8 mouse cellular contexts compared by ENCODE assay signal in the genomic region with DNA sequence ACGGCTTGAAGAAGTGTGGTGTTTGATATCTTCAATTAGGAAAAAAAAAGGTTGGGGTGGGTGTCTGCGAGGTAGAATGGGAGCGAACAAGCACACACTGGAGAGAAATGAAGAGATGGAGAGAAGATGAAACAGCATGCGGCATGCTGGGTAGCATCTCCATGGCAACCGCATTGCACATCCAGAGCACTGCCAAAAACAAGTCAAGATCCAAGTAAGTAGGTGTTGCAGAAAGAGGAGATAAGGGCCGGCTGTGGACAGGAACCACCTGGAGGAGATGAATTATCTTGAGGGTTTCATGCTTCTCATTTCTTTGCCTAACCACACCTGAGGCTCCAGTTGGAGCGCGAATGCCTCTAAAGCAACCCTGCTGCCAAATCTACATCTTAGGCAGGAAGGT.
DNase-seq lines count a peak whose midpoint lies in the region; ATAC-seq and TF ChIP-seq lines count a peak whose summit lies in the region.
"Had no signal": no experiment of that assay in that cellular context is flagged by ENCODE, and none has a peak within 500 bp of the region (broad histone marks: within the 10 kb centered on the region; RNA-seq: fewer than 3 reads in every experiment).

No protein-coding gene starts in this region.

- peak; percentile 88 for ATAC-seq in lung, embryonic 14.5 days (ENCODE audit: insufficient read depth)
- peak; percentile 75 for ATAC-seq in hindbrain, embryonic 16.5 days

- TF ChIP-seq POLR2A in lung, adult 2 months (IDR thresholded peaks at IDR 0.05; ENCODE audit: borderline replicate concordance, extremely low read depth, low read depth, low read length) = no peak

- H3K9me3 ChIP-seq in lung, embryonic 14.5 days (ENCODE audit: low read depth, low read length) = no peaks in the 10 kb centered on the region
- H3K9me3 ChIP-seq in hindbrain, embryonic 16.5 days (ENCODE audit: control insufficient read depth, low read length) = no peaks in the 10 kb centered on the region

- H3K4me1 ChIP-seq in lung, embryonic 14.5 days (ENCODE audit: insufficient read depth) = no peaks in the 10 kb centered on the region
- no peaks in the 10 kb centered on the region for H3K4me1 ChIP-seq in lung, adult 2 months (ENCODE audit: control insufficient read depth, insufficient read depth, low read length)
- H3K4me1 ChIP-seq in hindbrain, embryonic 16.5 days (ENCODE audit: control insufficient read depth, insufficient read depth, low read depth, low read length) = peaks cover 21% of the 10 kb centered on the region

- 21% methylated on average over 8 of the region's 8 CpGs for WGBS in lung, embryonic 14.5 days
- WGBS in lung, adult 2 months = 33% methylated on average over 8 of the region's 8 CpGs
- 35% methylated on average over 8 of the region's 8 CpGs for WGBS in hindbrain, embryonic 16.5 days

- no peak overlapping the region for H3K9ac ChIP-seq in lung, embryonic 14.5 days
- no peak overlapping the region for H3K9ac ChIP-seq in hindbrain, embryonic 16.5 days (ENCODE audit: low read depth, low read length)

- H3K36me3 ChIP-seq in lung, embryonic 14.5 days (ENCODE audit: insufficient read depth) = no peaks in the 10 kb centered on the region
- H3K36me3 ChIP-seq in hindbrain, embryonic 16.5 days (ENCODE audit: control insufficient read depth, insufficient read depth, low read length) = no peaks in the 10 kb centered on the region

- no peak for TF ChIP-seq CTCF in lung, embryonic 14.5 days (IDR thresholded peaks at IDR 0.05; ENCODE audit: low read depth)
- TF ChIP-seq CTCF in lung, adult 2 months (IDR thresholded peaks at IDR 0.05; ENCODE audit: insufficient read depth, low read length) = no peak

- intact Hi-C loops in left cerebral cortex, postnatal 25 days (cut with DNase I) = no loop called here

- H3K27me3 ChIP-seq in lung, embryonic 14.5 days (ENCODE audit: insufficient read depth, low read length) = no peaks in the 10 kb centered on the region
- H3K27me3 ChIP-seq in hindbrain, embryonic 16.5 days (replicated peaks; ENCODE audit: control insufficient read depth, insufficient read depth, low read length) = no peaks in the 10 kb centered on the region

- H3K4me3 ChIP-seq in lung, embryonic 14.5 days (ENCODE audit: low read depth, low read length) = no peak overlapping the region
- H3K4me3 ChIP-seq in lung, adult 2 months (replicated peaks; ENCODE audit: extremely low read depth, low read depth, low read length) = no peak overlapping the region
- no peak overlapping the region for H3K4me3 ChIP-seq in hindbrain, embryonic 16.5 days (ENCODE audit: low read length)

- DNase-seq in lung, embryonic 14.5 days = peak; percentile 77
- DNase-seq in lung, adult 2 months = no peak
- DNase-seq in left cerebral cortex, postnatal 25 days (ENCODE audit: low spot score in 2 of 2) = peak; percentile 85 to 97
- peak; percentile 82 for DNase-seq in right cerebral cortex, postnatal 25 days
- DNase-seq in spleen, adult 12 weeks (ENCODE audit: low spot score) = no peak
- no peak for DNase-seq in thymus, postnatal 25 days
- DNase-seq: heart, postnatal 14 days had no signal

- no peak overlapping the region for H3K4me2 ChIP-seq in lung, embryonic 14.5 days
- no peak overlapping the region for H3K4me2 ChIP-seq in hindbrain, embryonic 16.5 days (ENCODE audit: low read length)

- H3K27ac ChIP-seq in lung, embryonic 14.5 days (ENCODE audit: low read depth) = no peak overlapping the region
- 0 out of 2 replicates have a peak overlapping the region, but pooled peaks have one; percentile 6 for H3K27ac ChIP-seq in hindbrain, embryonic 16.5 days (ENCODE audit: low read depth, low read length)

Comparison
In these comparisons a context has a peak if more than half of its experiments do, and no peak if none do; other contexts are left out.
1. DNase-seq: peak in lung, embryonic 14.5 days (single experiment), left cerebral cortex, postnatal 25 days (2 of 2) and right cerebral cortex, postnatal 25 days (single experiment); none in lung, adult 2 months (single experiment), spleen, adult 12 weeks (single experiment) and thymus, postnatal 25 days (single experiment).